Mouse (Mus musculus) heart, postnatal 0 days (tissue): Measurements from ENCODE around the gene Psip1. TPM values are rescaled to one million over a fixed set of nuclear protein-coding genes. Genes with fewer than 3 reads are reported as not detected.

Experiments used
- ATAC-seq: fragments of 200-750 bp; cut with Nextera tagmentation; 2 replicates; pipeline ENCODE4 v1.8.0; 2017; ENCODE audit warnings: low read depth, moderate number of reproducible peaks, moderate library complexity; ENCODE audit not compliant: insufficient read depth
- DNase-seq: peaks from one replicate; pipeline ENCODE4 v3.0.0-alpha.2; 2016; ENCODE audit warnings: low spot score
- H3K27ac ChIP-seq: fragments of 300-500 bp; sonication (generic); 2 replicates; pipeline ENCODE4 v1.5.1; 2014; ENCODE audit warnings: low read depth, mild to moderate bottlenecking
- H3K27me3 ChIP-seq: fragments of 300-500 bp; sonication (generic); 2 replicates; pipeline ENCODE4 v1.6.1; 2014; ENCODE audit warnings: low read length, mixed read lengths; ENCODE audit not compliant: control insufficient read depth, insufficient read depth
- H3K36me3 ChIP-seq: fragments of 300-500 bp; sonication (generic); replicated peaks from 2 replicates; pipeline ENCODE4 v1.6.1; 2014; ENCODE audit warnings: low read length, mixed read lengths; ENCODE audit not compliant: control insufficient read depth, insufficient read depth
- H3K4me1 ChIP-seq: fragments of 300-500 bp; sonication (generic); 2 replicates; pipeline ENCODE4 v1.6.1; 2014; ENCODE audit warnings: antibody characterized with exemption; ENCODE audit not compliant: control insufficient read depth, insufficient read depth
- H3K4me2 ChIP-seq: fragments of 300-500 bp; sonication (generic); 2 replicates; pipeline ENCODE4 v1.6.1; 2014; ENCODE audit warnings: low read depth, mild to moderate bottlenecking, low read length, moderate library complexity
- H3K4me3 ChIP-seq: fragments of 300-500 bp; sonication (generic); 2 replicates; pipeline ENCODE4 v1.5.1; 2014; ENCODE audit warnings: low read depth, low read length
- H3K9ac ChIP-seq: fragments of 300-500 bp; sonication (generic); replicated peaks from 2 replicates; pipeline ENCODE4 v1.6.1; 2014; ENCODE audit warnings: low read depth, low read length, mixed read lengths
- H3K9me3 ChIP-seq: fragments of 300-500 bp; sonication (generic); replicated peaks from 2 replicates; pipeline ENCODE4 v1.6.1; 2016; ENCODE audit warnings: low read length; ENCODE audit not compliant: control insufficient read depth
- CTCF ChIP-seq: IDR thresholded peaks from 2 replicates; pipeline ENCODE4 v1.5.1; 2016; ENCODE audit warnings: antibody characterized with exemption, control low read depth, low read depth
- EP300 ChIP-seq: IDR thresholded peaks from 2 replicates; pipeline ENCODE4 v1.6.1; 2016; ENCODE audit warnings: antibody characterized with exemption, low read depth
- WGBS: fragments of 180-500 bp; shearing (Covaris S2); extraction: QIAGEN DNeasy Blood & Tissue Kit; methylation state at CpG from one replicate; pipeline ENCODE4 v1.1.7; 2014; 5-methylcytosine and 5-hydroxymethylcytosine counted together
- polyA plus RNA-seq: library from polyadenylated mRNA; unstranded; fragments of >200 nt; fragmentation: Nextera tagmentation; extraction: Ambion mirVana; gene quantifications from 2 replicates; pipeline ENCODE4 v1.2.1, GENCODE M21; 2015
- total RNA-seq: library from RNA; depleted of rRNA; stranded (reverse); fragments of >200 nt; gene quantifications from 2 replicates; pipeline ENCODE4 v1.2.3, GENCODE M21; 2014; ENCODE audit warnings: low replicate concordance

Gene Psip1
- total and polyA plus RNA-seq, 2 experiments from 2014 or later: 20.3 to 39.5 TPM

- WGBS: 92% methylated on average over 4 of the region's 4 CpGs
- TF ChIP-seq CTCF: no peak
- TF ChIP-seq EP300: no peak
- Histone ChIP-seq H3K4me1 (no peaks in the 10 kb centered on the region), H3K4me2 (no peak overlapping the region), H3K36me3 (peaks cover 46% of the 10 kb centered on the region), H3K4me3 (no peak overlapping the region), H3K27ac (no peak overlapping the region), H3K9ac (no peak overlapping the region), H3K27me3 (no peaks in the 10 kb centered on the region), H3K9me3 (no peaks in the 10 kb centered on the region)
- DNase-seq: no peak
- ATAC-seq: no peak
Observed at GRCm38 (mm10) chr4:83441050-83441449, 45.2 kb downstream of the Psip1 start.

GRCm38 (mm10) chr4:83439045-83439444, 47.2 kb downstream of the Psip1 start:
- DNase-seq (no peak), ATAC-seq (no peak)
- peaks cover 65% of the 10 kb centered on the region for H3K36me3 ChIP-seq
- H3K4me1 ChIP-seq: no peaks in the 10 kb centered on the region
- no peak overlapping the region for H3K9ac ChIP-seq
- no peak overlapping the region for H3K4me2 ChIP-seq
- TF ChIP-seq CTCF (no peak), EP300 (no peak)
- H3K27me3 ChIP-seq: no peaks in the 10 kb centered on the region
- H3K4me3 ChIP-seq: no peak overlapping the region
- WGBS: 76% methylated on average over 5 of the region's 5 CpGs
- H3K9me3 ChIP-seq: no peaks in the 10 kb centered on the region
- no peak overlapping the region for H3K27ac ChIP-seq

GRCm38 (mm10) chr4:83438116-83438515, 48.1 kb downstream of the Psip1 start:
- no peak for TF ChIP-seq CTCF
- no peak for TF ChIP-seq EP300
- Histone ChIP-seq H3K27ac (no peak overlapping the region), H3K4me1 (no peaks in the 10 kb centered on the region), H3K36me3 (peaks cover 72% of the 10 kb centered on the region), H3K9ac (no peak overlapping the region), H3K27me3 (no peaks in the 10 kb centered on the region), H3K9me3 (no peaks in the 10 kb centered on the region), H3K4me2 (no peak overlapping the region), H3K4me3 (no peak overlapping the region)
- DNase-seq (no peak), ATAC-seq (no peak)

- Histone ChIP-seq H3K4me3 (no peak overlapping the region), H3K36me3 (peaks cover 70% of the 10 kb centered on the region), H3K4me2 (no peak overlapping the region), H3K4me1 (no peaks in the 10 kb centered on the region), H3K27me3 (no peaks in the 10 kb centered on the region), H3K9me3 (no peaks in the 10 kb centered on the region), H3K27ac (no peak overlapping the region), H3K9ac (no peak overlapping the region)
- 96% methylated on average over 8 of the region's 8 CpGs for WGBS
- no peak for TF ChIP-seq CTCF
- no peak for TF ChIP-seq EP300
- DNase-seq (no peak), ATAC-seq (no peak)
Observed at GRCm38 (mm10) chr4:83436375-83436774, 49.9 kb downstream of the Psip1 start.

GRCm38 (mm10) chr4:83432901-83433300, 53.4 kb downstream of the Psip1 start:
- Histone ChIP-seq H3K4me2 (no peak overlapping the region), H3K27me3 (no peaks in the 10 kb centered on the region), H3K9ac (no peak overlapping the region), H3K4me1 (no peaks in the 10 kb centered on the region), H3K27ac (no peak overlapping the region), H3K4me3 (no peak overlapping the region), H3K9me3 (no peaks in the 10 kb centered on the region), H3K36me3 (peaks cover 73% of the 10 kb centered on the region)
- no peak for TF ChIP-seq EP300
- no peak for TF ChIP-seq CTCF
- DNase-seq (no peak), ATAC-seq (no peak)
- WGBS: 83% methylated on average over 6 of the region's 6 CpGs

GRCm38 (mm10) chr4:83431950-83432349, 54.3 kb downstream of the Psip1 start:
- ATAC-seq (no peak), DNase-seq (no peak)
- WGBS: 93% methylated on average over 7 of the region's 7 CpGs
- no peaks in the 10 kb centered on the region for H3K27me3 ChIP-seq
- no peak for TF ChIP-seq EP300
- no peak for TF ChIP-seq CTCF
- H3K4me3 ChIP-seq: no peak overlapping the region
- H3K27ac ChIP-seq: no peak overlapping the region
- no peak overlapping the region for H3K4me2 ChIP-seq
- no peak overlapping the region for H3K9ac ChIP-seq
- peaks cover 70% of the 10 kb centered on the region for H3K36me3 ChIP-seq
- H3K9me3 ChIP-seq: no peaks in the 10 kb centered on the region
- no peaks in the 10 kb centered on the region for H3K4me1 ChIP-seq
